Mouse (Mus musculus) forebrain, embryonic 12.5 days (tissue): ENCODE data around the gene Opalin. TPM values are rescaled to one million over a fixed set of nuclear protein-coding genes. Genes with fewer than 3 reads are reported as not detected.

Experiments used
- ATAC-seq: fragments of 200-750 bp; cut with Nextera tagmentation; 2 replicates; pipeline ENCODE4 v1.8.0; 2017; ENCODE audit warnings: moderate TSS enrichment; ENCODE audit not compliant: low FRiP score
- H3K27ac ChIP-seq: fragments of 300-500 bp; sonication (generic); 2 replicates; pipeline ENCODE4 v1.5.1; 2016; ENCODE audit warnings: mild to moderate bottlenecking
- H3K27me3 ChIP-seq: fragments of 300-500 bp; sonication (generic); 2 replicates; pipeline ENCODE4 v1.6.1; 2016; ENCODE audit warnings: mild to moderate bottlenecking
- H3K36me3 ChIP-seq: fragments of 300-500 bp; sonication (generic); replicated peaks from 2 replicates; pipeline ENCODE4 v1.6.1; 2016; ENCODE audit warnings: mild to moderate bottlenecking
- H3K4me1 ChIP-seq: fragments of 300-500 bp; sonication (generic); 2 replicates; pipeline ENCODE4 v1.6.1; 2016
- H3K4me2 ChIP-seq: fragments of 300-500 bp; sonication (generic); 2 replicates; pipeline ENCODE4 v1.6.1; 2016; ENCODE audit warnings: mild to moderate bottlenecking, moderate library complexity
- H3K4me3 ChIP-seq: fragments of 300-500 bp; sonication (generic); replicated peaks from 2 replicates; pipeline ENCODE4 v1.5.1; 2016; ENCODE audit warnings: mild to moderate bottlenecking
- H3K9ac ChIP-seq: fragments of 300-500 bp; sonication (generic); 2 replicates; pipeline ENCODE4 v1.6.1; 2016; ENCODE audit warnings: mild to moderate bottlenecking
- H3K9me3 ChIP-seq: fragments of 300-500 bp; sonication (generic); 2 replicates; pipeline ENCODE4 v1.6.1; 2016
- WGBS: fragments of 180-500 bp; shearing (Covaris S2); methylation state at CpG from one replicate; pipeline ENCODE4 v1.1.7; 2016; 5-methylcytosine and 5-hydroxymethylcytosine counted together
- polyA plus RNA-seq: library from polyadenylated mRNA; unstranded; fragments of >200 nt; fragmentation: Nextera tagmentation; extraction: Ambion mirVana; gene quantifications from 2 replicates; pipeline ENCODE4 v1.2.1, GENCODE M21; 2016

Opalin gene
- polyA plus RNA-seq, 1 experiment from 2014 or later = not detected

DNA sequence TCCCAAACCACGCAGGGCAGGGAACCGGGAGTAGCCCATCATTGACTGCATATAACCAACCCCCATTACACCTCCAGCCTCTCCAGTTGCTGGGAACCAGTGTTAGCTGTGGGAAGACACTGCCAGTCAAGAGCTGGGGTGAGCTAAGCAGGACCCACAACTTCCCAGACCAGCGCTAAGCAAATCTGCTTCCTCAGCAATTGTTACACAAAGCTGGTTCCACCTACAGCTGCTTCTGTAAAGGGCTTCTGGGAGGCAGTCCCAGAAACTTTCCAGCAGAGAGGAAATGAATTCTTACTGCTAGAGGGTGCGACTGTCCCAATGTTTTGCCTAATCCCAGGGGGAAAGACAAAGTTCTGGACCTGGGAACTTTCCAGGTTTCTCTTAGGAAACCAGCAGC is 22.2 kb downstream of the Opalin start:
- Histone ChIP-seq H3K27me3 (no peaks in the 10 kb centered on the region), H3K4me2 (no peak overlapping the region), H3K9me3 (no peaks in the 10 kb centered on the region), H3K4me1 (no peaks in the 10 kb centered on the region), H3K36me3 (no peaks in the 10 kb centered on the region), H3K9ac (no peak overlapping the region), H3K4me3 (no peak overlapping the region), H3K27ac (no peak overlapping the region)
- WGBS = 70% methylated on average over 4 of the region's 4 CpGs
- no peak for ATAC-seq

DNA sequence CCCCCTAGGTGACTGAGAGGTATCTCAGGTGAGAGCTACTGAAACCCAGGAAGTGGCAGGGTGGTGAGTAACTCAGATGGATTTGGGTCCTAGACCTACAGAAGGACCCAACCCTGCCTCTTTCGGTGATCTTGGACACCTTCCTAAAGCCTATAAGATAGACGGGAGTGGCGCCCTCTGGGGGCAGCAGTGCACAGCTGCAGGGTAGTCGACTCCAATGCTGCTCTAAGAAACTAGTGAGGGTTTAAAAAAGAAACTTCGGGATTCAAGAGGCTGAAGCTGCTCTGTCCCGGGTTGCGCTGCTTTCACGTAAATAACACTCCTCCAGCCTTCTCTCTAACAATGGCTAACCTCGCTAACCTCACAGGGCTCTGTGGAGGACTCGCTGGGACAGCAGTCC is 23.4 kb downstream of the Opalin start:
- no peaks in the 10 kb centered on the region for H3K36me3 ChIP-seq
- no peak overlapping the region for H3K4me2 ChIP-seq
- 35% methylated on average over 10 of the region's 10 CpGs for WGBS
- H3K9me3 ChIP-seq = no peaks in the 10 kb centered on the region
- no peak overlapping the region for H3K9ac ChIP-seq
- H3K27ac ChIP-seq = no peak overlapping the region
- no peak for ATAC-seq
- H3K4me1 ChIP-seq = no peaks in the 10 kb centered on the region
- no peaks in the 10 kb centered on the region for H3K27me3 ChIP-seq
- no peak overlapping the region for H3K4me3 ChIP-seq

DNA sequence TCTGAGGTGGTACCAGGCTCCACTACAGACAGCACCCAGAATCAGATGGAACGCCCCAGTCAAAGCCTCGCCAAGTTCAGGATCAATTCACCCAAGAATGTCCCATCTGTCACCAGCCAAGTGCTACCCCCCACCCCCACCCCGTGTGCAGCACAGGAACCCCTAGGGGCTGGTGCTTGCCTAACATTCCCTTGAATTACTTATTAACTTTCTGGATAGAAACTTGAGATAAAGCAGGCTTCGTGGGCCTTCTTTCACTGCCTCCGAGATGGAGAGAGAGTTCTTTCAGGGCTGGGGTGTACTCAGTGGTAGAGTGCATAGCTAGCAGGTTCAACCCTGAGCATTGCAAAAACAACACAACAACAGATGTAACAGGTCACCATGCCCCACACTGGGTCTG is 24.7 kb downstream of the Opalin start:
- Histone ChIP-seq H3K27ac (no peak overlapping the region), H3K27me3 (no peaks in the 10 kb centered on the region), H3K4me2 (no peak overlapping the region), H3K4me1 (no peaks in the 10 kb centered on the region), H3K4me3 (no peak overlapping the region), H3K9ac (no peak overlapping the region), H3K36me3 (no peaks in the 10 kb centered on the region), H3K9me3 (no peaks in the 10 kb centered on the region)
- ATAC-seq = no peak
- 81% methylated on average over 5 of the region's 5 CpGs for WGBS

DNA sequence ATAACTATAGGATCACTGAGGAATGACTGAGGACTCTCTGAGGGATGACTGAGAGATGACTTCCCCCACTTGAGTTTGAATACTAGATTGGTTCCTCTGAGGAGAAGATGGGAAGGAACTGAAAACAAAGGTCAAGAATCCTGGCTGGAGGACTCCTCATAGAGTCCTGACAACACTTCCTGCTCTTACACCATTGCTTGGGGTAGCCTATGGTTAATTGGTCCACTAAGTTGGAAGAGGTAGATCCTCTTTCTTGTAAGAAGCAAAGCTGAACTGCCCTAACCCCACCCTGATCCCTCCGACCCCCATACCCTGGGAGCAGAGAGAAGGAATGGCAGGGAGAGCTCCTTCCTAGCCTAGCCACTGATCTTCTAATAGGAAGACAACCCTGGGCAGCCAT is 25.2 kb downstream of the Opalin start:
- Histone ChIP-seq H3K27me3 (no peaks in the 10 kb centered on the region), H3K27ac (no peak overlapping the region), H3K4me1 (no peaks in the 10 kb centered on the region), H3K4me2 (no peak overlapping the region), H3K4me3 (no peak overlapping the region), H3K9me3 (no peaks in the 10 kb centered on the region), H3K36me3 (no peaks in the 10 kb centered on the region), H3K9ac (no peak overlapping the region)
- WGBS = 94% methylated on average over 1 of the region's 1 CpGs
- no peak for ATAC-seq

DNA sequence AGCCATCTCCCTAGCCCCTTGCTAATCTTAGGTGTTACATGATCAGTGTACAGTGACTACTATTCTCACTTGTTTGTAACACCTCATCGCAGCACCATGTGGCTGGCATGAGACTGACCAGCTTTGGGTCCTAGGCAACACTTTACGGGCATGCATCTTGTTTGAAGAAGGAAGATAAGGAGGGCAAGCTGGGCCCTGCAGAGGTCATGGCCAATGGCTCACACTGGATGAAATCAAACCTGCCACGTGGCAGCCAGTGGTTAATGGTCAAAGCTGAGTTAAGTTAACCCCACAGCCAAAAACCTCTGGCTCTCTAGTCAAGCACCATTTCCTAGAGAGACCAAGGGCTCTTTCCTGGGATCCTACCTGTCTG is 28.7 kb downstream of the Opalin start:
- Histone ChIP-seq H3K27ac (no peak overlapping the region), H3K4me3 (no peak overlapping the region), H3K4me1 (no peaks in the 10 kb centered on the region), H3K9ac (no peak overlapping the region), H3K4me2 (no peak overlapping the region), H3K9me3 (no peaks in the 10 kb centered on the region), H3K36me3 (no peaks in the 10 kb centered on the region), H3K27me3 (no peaks in the 10 kb centered on the region)
- ATAC-seq = no peak
- WGBS = 87% methylated on average over 3 of the region's 3 CpGs

DNA sequence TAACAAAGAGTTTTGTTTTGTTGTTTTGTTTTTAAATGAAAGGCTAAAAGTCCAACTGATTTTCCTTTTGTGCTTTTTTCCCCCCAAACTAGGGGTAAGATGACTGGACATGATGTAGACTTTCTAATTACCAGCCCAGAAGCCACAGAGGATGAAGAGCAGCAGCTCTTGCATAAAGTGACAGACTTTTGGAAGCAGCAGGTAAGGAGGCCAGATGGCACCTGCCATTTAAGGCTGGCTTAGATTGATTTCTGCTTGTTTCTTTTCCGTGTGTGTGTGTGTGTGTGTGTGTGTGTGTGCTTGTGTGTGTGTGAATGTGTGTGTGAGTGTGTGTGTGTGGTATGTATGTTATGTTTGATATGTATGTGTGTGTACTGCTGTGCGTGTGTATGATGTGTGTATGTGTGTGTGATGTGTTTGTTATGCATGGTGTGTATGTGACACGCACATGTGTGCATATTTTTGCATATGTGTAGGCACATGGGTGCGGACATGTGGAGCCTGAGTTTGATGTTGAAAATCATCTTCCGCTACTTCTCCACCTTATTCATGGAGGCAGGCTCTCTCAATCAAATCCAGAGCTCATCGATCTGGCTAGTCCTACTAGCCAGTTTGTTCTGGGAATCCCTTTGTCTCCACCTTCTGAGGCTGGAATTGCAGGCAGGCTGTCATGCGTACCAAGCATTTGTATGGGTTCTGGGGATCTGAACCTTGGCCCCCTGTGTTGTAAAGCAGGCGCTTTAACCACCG is 29.3 kb downstream of the Opalin start:
- Histone ChIP-seq H3K4me3 (no peak overlapping the region), H3K4me2 (no peak overlapping the region), H3K27ac (no peak overlapping the region), H3K9ac (no peak overlapping the region), H3K36me3 (no peaks in the 10 kb centered on the region), H3K9me3 (no peaks in the 10 kb centered on the region), H3K4me1 (no peaks in the 10 kb centered on the region), H3K27me3 (no peaks in the 10 kb centered on the region)
- no peak for ATAC-seq
- 81% methylated on average over 9 of the region's 9 CpGs for WGBS

DNA sequence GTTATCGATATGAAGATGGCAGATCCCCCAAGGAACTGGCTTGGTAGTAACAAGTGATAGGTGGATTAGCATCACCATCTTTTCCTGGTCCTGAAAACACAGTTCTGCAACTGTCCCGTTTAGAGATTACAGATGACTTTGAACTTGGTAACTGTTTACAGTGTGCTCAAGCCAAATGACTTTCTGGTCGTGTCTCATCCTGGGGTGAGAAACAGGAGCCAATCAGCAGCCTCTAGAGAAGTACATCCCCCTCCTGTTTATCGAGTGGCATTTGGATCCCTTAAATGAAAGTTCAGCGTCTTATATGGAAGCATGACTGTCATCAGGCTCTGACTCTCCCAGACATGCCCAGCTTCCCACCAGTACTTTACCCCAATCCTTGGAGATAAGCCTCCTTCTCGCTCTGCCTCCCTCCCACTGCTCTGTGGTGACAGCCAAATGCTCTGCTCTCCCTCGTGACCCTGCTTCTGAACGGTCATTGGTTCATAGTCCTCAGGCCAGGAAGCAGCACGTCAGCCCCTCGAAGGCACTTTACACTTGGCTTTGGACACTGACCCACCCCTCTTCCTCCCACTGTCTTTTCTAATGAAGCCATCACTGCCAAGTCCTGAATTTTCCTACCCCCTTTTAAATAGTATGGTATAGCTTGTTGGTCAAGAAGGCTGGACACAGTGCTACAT is 31.7 kb downstream of the Opalin start:
- 63% methylated on average over 10 of the region's 10 CpGs for WGBS
- no peak overlapping the region for H3K4me3 ChIP-seq
- H3K9me3 ChIP-seq = no peaks in the 10 kb centered on the region
- no peaks in the 10 kb centered on the region for H3K36me3 ChIP-seq
- H3K27ac ChIP-seq = no peak overlapping the region
- H3K4me1 ChIP-seq = no peaks in the 10 kb centered on the region
- no peak for ATAC-seq
- no peaks in the 10 kb centered on the region for H3K27me3 ChIP-seq
- no peak overlapping the region for H3K4me2 ChIP-seq
- H3K9ac ChIP-seq = no peak overlapping the region

DNA sequence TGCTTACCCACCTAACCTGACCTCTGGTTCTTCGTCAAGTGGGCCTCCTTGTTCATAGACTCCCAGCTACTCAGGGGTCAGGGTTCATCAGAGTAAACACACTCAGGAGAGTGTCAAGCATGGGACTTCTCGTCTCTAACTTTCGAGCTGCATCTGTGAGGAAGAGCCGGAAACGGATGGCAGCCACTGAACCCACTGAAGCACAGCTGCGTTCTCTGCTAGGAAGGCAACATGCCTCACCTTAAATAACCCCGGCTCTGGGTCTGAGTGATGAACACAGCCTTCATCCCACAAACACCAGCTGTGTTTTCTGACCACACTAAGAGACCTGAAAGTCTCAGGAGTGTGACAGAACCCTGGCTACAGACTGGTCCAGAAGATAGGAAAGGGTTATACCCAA is 37.8 kb downstream of the Opalin start:
- Histone ChIP-seq H3K9ac (no peak overlapping the region), H3K4me3 (no peak overlapping the region), H3K4me2 (no peak overlapping the region), H3K36me3 (no peaks in the 10 kb centered on the region), H3K27me3 (no peaks in the 10 kb centered on the region), H3K9me3 (no peaks in the 10 kb centered on the region), H3K27ac (no peak overlapping the region), H3K4me1 (no peaks in the 10 kb centered on the region)
- WGBS = 91% methylated on average over 7 of the region's 7 CpGs
- no peak for ATAC-seq

DNA sequence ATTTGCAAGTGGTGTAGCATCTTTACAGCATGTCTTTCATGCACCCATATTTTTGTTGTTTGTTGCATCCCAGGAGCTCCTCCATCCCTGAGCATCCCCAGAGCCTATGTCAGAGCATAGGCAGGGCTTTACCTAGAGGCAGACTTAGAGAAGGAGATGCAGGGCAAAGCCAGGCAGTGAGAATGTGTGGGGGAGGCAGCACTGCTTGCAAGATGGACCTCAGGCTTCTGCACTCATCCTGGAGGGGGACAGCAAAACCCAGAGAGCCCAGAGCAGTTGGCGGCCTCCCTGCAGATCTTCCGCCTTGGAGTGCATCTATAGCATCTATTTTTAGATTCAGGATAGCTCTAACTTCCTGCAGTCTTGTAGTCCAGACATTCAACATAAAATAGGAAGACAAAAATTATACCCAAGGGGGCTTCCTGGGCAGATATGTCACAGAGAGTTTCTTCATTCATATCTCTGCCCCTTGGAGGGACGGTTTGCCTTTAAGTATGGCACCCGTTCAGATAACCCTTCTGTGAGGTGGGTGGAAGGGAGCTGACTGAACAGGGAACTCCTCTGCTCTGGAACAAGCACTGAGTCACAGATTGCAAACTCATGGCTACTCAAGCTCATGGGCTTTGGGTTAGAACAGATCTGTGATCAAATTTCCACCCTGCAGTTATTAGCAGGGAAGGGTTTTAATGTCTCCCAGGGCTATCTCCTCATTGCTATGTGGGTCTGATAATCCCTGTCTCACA is 40.9 kb downstream of the Opalin start:
- Histone ChIP-seq H3K27ac (no peak overlapping the region), H3K9ac (no peak overlapping the region), H3K36me3 (no peaks in the 10 kb centered on the region), H3K4me3 (no peak overlapping the region), H3K4me1 (no peaks in the 10 kb centered on the region), H3K27me3 (no peaks in the 10 kb centered on the region), H3K9me3 (no peaks in the 10 kb centered on the region), H3K4me2 (no peak overlapping the region)
- 84% methylated on average over 4 of the region's 4 CpGs for WGBS
- no peak for ATAC-seq

DNA sequence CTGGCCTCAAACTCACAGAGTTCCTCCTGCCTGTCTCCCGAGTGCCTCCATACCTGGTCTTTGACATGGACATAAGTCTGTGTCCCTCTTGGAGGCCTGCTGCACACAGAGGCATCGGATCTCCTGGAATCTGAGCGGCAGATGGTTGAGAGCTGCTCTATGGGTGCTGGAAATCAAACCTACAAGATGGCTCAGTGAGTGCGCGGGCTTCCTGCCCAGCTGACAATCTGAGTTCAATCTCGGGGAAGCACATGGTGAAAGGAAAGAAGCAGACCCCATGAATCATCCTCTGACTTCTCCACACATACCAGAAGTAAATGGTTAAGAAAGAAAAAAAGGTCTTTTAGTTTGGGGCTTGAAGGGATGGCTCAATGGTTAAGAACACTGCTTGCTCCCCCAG is 45.0 kb downstream of the Opalin start:
- H3K36me3 ChIP-seq = no peaks in the 10 kb centered on the region
- H3K9me3 ChIP-seq = no peaks in the 10 kb centered on the region
- no peak overlapping the region for H3K9ac ChIP-seq
- no peak for ATAC-seq
- no peaks in the 10 kb centered on the region for H3K27me3 ChIP-seq
- H3K27ac ChIP-seq = no peak overlapping the region
- H3K4me3 ChIP-seq = no peak overlapping the region
- 91% methylated on average over 6 of the region's 6 CpGs for WGBS
- H3K4me2 ChIP-seq = no peak overlapping the region
- peaks cover 5% of the 10 kb centered on the region for H3K4me1 ChIP-seq

DNA sequence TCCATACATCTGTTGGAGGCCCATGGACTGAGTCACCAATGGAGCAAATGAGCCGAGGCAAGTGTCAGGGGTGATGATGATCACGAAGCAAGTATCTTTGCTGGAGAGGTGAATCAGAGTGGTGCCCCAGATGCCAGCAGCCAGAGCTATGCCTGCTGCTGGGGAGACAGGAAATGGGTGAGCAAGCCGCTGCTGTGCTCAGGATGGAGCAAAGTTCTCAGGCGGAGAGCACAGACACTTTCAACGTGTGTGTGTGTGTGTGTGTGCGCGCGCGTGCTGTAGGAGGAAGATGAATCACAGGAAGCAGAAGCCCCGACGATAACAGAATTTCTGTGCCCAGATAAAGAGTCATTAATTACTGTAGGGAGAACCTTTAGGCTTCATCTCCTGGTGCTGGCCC is 45.9 kb downstream of the Opalin start:
- Histone ChIP-seq H3K27me3 (no peaks in the 10 kb centered on the region), H3K36me3 (no peaks in the 10 kb centered on the region), H3K9me3 (no peaks in the 10 kb centered on the region), H3K4me1 (peaks cover 5% of the 10 kb centered on the region), H3K4me3 (no peak overlapping the region), H3K27ac (no peak overlapping the region), H3K9ac (no peak overlapping the region), H3K4me2 (no peak overlapping the region)
- WGBS = 89% methylated on average over 11 of the region's 11 CpGs
- no peak for ATAC-seq

DNA sequence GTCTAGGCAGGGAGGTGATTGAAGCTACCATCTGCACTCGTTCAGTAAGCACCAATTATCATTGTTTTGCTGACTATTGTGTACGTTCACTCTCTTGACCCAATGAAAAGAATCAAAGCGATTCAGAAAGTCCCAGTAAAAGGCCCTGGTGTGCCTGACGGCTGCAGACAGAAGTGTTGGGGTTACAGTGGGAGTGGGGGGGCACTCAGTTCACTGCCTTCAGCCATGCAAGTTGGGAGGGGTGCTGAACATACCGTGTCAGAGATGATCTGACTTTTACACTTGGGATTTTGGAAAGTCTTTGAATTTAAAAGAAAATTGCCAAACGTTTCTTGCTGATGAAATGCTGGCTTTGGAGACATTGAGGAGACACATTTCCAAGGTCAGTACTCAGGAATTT is 46.8 kb downstream of the Opalin start:
- Histone ChIP-seq H3K9ac (no peak overlapping the region), H3K27ac (no peak overlapping the region), H3K36me3 (no peaks in the 10 kb centered on the region), H3K4me3 (no peak overlapping the region), H3K4me1 (peaks cover 5% of the 10 kb centered on the region), H3K9me3 (no peaks in the 10 kb centered on the region), H3K4me2 (no peak overlapping the region), H3K27me3 (no peaks in the 10 kb centered on the region)
- 38% methylated on average over 6 of the region's 6 CpGs for WGBS
- ATAC-seq = no peak

DNA sequence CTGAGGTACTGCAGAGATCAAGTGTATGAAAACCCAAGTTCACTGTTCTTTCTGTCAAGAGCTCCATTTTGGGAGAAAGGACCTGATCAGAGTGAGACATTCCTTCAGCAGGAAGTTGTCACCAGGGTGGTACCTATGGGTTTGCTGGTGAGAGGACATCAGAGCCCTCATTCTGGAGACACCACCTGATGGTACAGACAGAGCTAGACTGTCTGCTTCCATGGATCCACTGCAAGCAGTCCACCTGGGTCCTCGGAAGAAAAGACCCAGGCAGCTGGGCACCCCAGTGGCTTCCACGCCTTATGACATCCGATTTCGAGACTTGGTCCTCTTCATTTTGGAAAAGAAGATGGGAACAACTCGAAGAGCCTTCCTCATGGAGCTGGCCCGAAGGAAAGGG is 47.7 kb downstream of the Opalin start, which contains the start of gene Dntt:
Gene Dntt, plus strand, starts transcription at position 57 of the 400 bp plus-strand sequence.
- H3K4me2 ChIP-seq = no peak within 1 kb of the TSS
- H3K27me3 ChIP-seq = no peaks in the 10 kb centered on the region
- H3K36me3 ChIP-seq = no peaks in the 10 kb centered on the region
- 91% methylated on average over 6 of the region's 6 CpGs for WGBS
- ATAC-seq = no peak
- no peak within 1 kb of the TSS for H3K27ac ChIP-seq
- no peak within 1 kb of the TSS for H3K9ac ChIP-seq
- no peak within 1 kb of the TSS for H3K4me3 ChIP-seq
- H3K4me1 ChIP-seq = peaks cover 5% of the 10 kb centered on the region
- no peaks in the 10 kb centered on the region for H3K9me3 ChIP-seq
